Mouse (Mus musculus): ENCODE results near the gene Pde5a. TPM values are rescaled to one million over a fixed set of nuclear protein-coding genes. Genes with fewer than 3 reads are reported as not detected.

The Pde5a gene
- 9.4 and 10.1 TPM in 2 replicates for polyA plus RNA-seq (2012; ENCODE audit: insufficient read depth, low replicate concordance)

GRCm38 (mm10) chr3:122728852-122729600 lies at the start of gene Pde5a:
Gene Pde5a, plus strand, starts transcription at chr3:122728947.
- Histone ChIP-seq H3K4me3 (replicated peaks) (peak within 1 kb of the TSS; percentile 97), H3K36me3 (replicated peaks; ENCODE audit: low read length) (peaks cover 31% of the 10 kb centered on the region), H3K9me3 (no peaks in the 10 kb centered on the region), H3K27me3 (replicated peaks) (no peaks in the 10 kb centered on the region), H3K4me1 (peaks cover 48% of the 10 kb centered on the region)
- TF ChIP-seq GATA1 (IDR thresholded peaks at IDR 0.05; ENCODE audit: borderline replicate concordance, low read length) (no peak), FLI1 (IDR thresholded peaks at IDR 0.05; ENCODE audit: low read length) (no peak)

GRCm38 (mm10) chr3:122680851-122681250 lies 47.9 kb upstream of the Pde5a start:
- H3K36me3 ChIP-seq (replicated peaks; ENCODE audit: low read length) = peaks cover 42% of the 10 kb centered on the region
- peaks cover 50% of the 10 kb centered on the region for H3K4me1 ChIP-seq
- TF ChIP-seq FLI1 (IDR thresholded peaks at IDR 0.05; ENCODE audit: low read length) (no peak), GATA1 (IDR thresholded peaks at IDR 0.05; ENCODE audit: borderline replicate concordance, low read length) (no peak)
- no peaks in the 10 kb centered on the region for H3K27me3 ChIP-seq (replicated peaks)
- H3K9me3 ChIP-seq = no peaks in the 10 kb centered on the region
- H3K4me3 ChIP-seq (replicated peaks) = peak overlapping the region; percentile 48

GRCm38 (mm10) chr3:122682352-122682751 lies 46.4 kb upstream of the Pde5a start:
- H3K27me3 ChIP-seq (replicated peaks) = no peaks in the 10 kb centered on the region
- peaks cover 52% of the 10 kb centered on the region for H3K4me1 ChIP-seq
- TF ChIP-seq FLI1 (IDR thresholded peaks at IDR 0.05; ENCODE audit: low read length) = no peak
- no peak for TF ChIP-seq GATA1 (IDR thresholded peaks at IDR 0.05; ENCODE audit: borderline replicate concordance, low read length)
- H3K9me3 ChIP-seq = no peaks in the 10 kb centered on the region
- H3K4me3 ChIP-seq (replicated peaks) = no peak overlapping the region
- H3K36me3 ChIP-seq (replicated peaks; ENCODE audit: low read length) = peaks cover 40% of the 10 kb centered on the region

GRCm38 (mm10) chr3:122684832-122685231 lies 43.9 kb upstream of the Pde5a start:
- Histone ChIP-seq H3K4me3 (replicated peaks) (peak overlapping the region; percentile 6), H3K4me1 (peaks cover 53% of the 10 kb centered on the region), H3K36me3 (replicated peaks; ENCODE audit: low read length) (peaks cover 33% of the 10 kb centered on the region), H3K9me3 (no peaks in the 10 kb centered on the region), H3K27me3 (replicated peaks) (no peaks in the 10 kb centered on the region)
- TF ChIP-seq GATA1 (IDR thresholded peaks at IDR 0.05; ENCODE audit: borderline replicate concordance, low read length) (no peak), FLI1 (IDR thresholded peaks at IDR 0.05; ENCODE audit: low read length) (no peak)

GRCm38 (mm10) chr3:122693039-122693438 lies 35.7 kb upstream of the Pde5a start:
- H3K4me3 ChIP-seq (replicated peaks) = peak overlapping the region; percentile 82
- TF ChIP-seq FLI1 (IDR thresholded peaks at IDR 0.05; ENCODE audit: low read length) (no peak), GATA1 (IDR thresholded peaks at IDR 0.05; ENCODE audit: borderline replicate concordance, low read length) (peak; percentile 44; the same call in 1 of the 3 replicates)

DNA sequence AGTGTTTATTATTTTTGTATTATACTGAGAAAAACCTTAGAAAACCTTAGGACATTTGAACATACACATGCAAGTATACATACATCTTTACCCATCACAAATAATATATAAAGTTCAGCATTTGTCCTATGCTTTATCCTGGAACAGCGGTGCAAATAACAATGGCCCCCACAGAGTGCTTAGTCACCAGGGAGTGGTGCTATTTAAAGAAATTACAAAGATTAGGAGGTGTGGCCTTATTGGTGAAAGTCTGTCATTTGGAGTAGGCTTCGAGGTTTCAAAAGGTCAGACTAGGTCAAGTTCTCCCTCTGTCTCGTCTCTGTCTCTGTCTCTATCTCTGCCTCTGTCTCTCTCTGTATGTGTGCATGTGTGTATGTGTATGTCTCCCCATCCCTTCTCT lies 32.9 kb upstream of the Pde5a start:
- Histone ChIP-seq H3K9me3 (no peaks in the 10 kb centered on the region), H3K27me3 (replicated peaks) (no peaks in the 10 kb centered on the region), H3K36me3 (replicated peaks; ENCODE audit: low read length) (peaks cover 27% of the 10 kb centered on the region), H3K4me1 (peaks cover 94% of the 10 kb centered on the region), H3K4me3 (replicated peaks) (peak overlapping the region; percentile 69)
- no peak for TF ChIP-seq FLI1 (IDR thresholded peaks at IDR 0.05; ENCODE audit: low read length)
- no peak for TF ChIP-seq GATA1 (IDR thresholded peaks at IDR 0.05; ENCODE audit: borderline replicate concordance, low read length)

More at GRCm38 (mm10) chr3:122693039-122693438, 35.7 kb upstream of the Pde5a start:
- Histone ChIP-seq H3K4me1 (peaks cover 89% of the 10 kb centered on the region), H3K36me3 (replicated peaks; ENCODE audit: low read length) (peaks cover 24% of the 10 kb centered on the region), H3K9me3 (no peaks in the 10 kb centered on the region), H3K27me3 (replicated peaks) (no peaks in the 10 kb centered on the region)

DNA sequence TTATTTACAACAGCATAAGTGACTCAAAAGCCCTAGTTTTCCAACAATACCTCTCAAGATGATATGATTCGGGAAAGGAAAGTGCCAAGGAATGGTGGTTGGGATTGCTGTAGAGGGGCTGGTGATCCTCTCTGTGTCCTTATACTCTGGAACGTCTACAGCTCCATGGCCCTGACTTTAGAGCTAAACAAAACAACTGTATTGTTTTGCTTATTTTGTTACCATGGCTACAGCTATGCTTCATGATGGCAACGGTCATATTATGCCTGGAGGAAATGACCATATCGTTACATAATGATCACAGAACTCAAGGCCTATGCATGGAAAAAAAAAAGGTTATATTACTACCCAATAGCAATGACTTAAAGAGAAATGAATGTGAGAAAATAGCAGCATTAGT lies 32.1 kb upstream of the Pde5a start:
- peaks cover 91% of the 10 kb centered on the region for H3K4me1 ChIP-seq
- TF ChIP-seq GATA1 (IDR thresholded peaks at IDR 0.05; ENCODE audit: borderline replicate concordance, low read length) (no peak), FLI1 (IDR thresholded peaks at IDR 0.05; ENCODE audit: low read length) (no peak)
- H3K36me3 ChIP-seq (replicated peaks; ENCODE audit: low read length) = peaks cover 19% of the 10 kb centered on the region
- H3K27me3 ChIP-seq (replicated peaks) = no peaks in the 10 kb centered on the region
- no peaks in the 10 kb centered on the region for H3K9me3 ChIP-seq
- H3K4me3 ChIP-seq (replicated peaks) = no peak overlapping the region

GRCm38 (mm10) chr3:122704209-122704608 lies 24.5 kb upstream of the Pde5a start:
- no peaks in the 10 kb centered on the region for H3K27me3 ChIP-seq (replicated peaks)
- peaks cover 84% of the 10 kb centered on the region for H3K4me1 ChIP-seq
- no peak overlapping the region for H3K4me3 ChIP-seq (replicated peaks)
- TF ChIP-seq FLI1 (IDR thresholded peaks at IDR 0.05; ENCODE audit: low read length) = peak; percentile 60; the same call in 1 of the 2 replicates
- peak; percentile 96 for TF ChIP-seq GATA1 (IDR thresholded peaks at IDR 0.05; ENCODE audit: borderline replicate concordance, low read length)
- peaks cover 13% of the 10 kb centered on the region; the same call in 1 of the 2 replicates for H3K9me3 ChIP-seq
- peaks cover 30% of the 10 kb centered on the region for H3K36me3 ChIP-seq (replicated peaks; ENCODE audit: low read length)

DNA sequence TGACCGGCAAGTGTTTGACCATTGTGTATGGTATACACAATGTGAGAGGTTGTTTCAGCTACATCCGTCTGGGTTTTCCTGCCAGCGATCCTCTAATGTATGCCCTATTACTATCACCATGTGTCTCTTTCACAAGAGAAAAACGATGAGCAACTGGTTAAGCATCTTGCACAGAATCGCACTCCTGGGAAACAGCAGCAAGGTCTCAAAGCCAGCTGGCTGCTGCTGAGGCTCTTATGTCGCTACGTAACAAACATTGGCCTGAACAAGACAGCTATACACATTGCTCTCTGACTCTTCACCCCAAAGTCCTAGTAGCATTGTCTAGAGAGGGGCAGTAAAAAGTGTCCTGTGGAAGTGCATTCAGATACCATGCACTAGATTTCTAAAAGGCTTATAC lies 23.5 kb upstream of the Pde5a start:
- TF ChIP-seq GATA1 (IDR thresholded peaks at IDR 0.05; ENCODE audit: borderline replicate concordance, low read length) = no peak
- no peak for TF ChIP-seq FLI1 (IDR thresholded peaks at IDR 0.05; ENCODE audit: low read length)
- peaks cover 25% of the 10 kb centered on the region for H3K36me3 ChIP-seq (replicated peaks; ENCODE audit: low read length)
- peaks cover 13% of the 10 kb centered on the region; the same call in 1 of the 2 replicates for H3K9me3 ChIP-seq
- H3K4me1 ChIP-seq = peaks cover 84% of the 10 kb centered on the region
- H3K4me3 ChIP-seq (replicated peaks) = peak overlapping the region; percentile 10
- H3K27me3 ChIP-seq (replicated peaks) = no peaks in the 10 kb centered on the region

- Histone ChIP-seq H3K36me3 (replicated peaks; ENCODE audit: low read length) (peaks cover 21% of the 10 kb centered on the region), H3K9me3 (peaks cover 13% of the 10 kb centered on the region; the same call in 1 of the 2 replicates), H3K4me1 (peaks cover 80% of the 10 kb centered on the region), H3K27me3 (replicated peaks) (no peaks in the 10 kb centered on the region), H3K4me3 (replicated peaks) (no peak overlapping the region)
- TF ChIP-seq GATA1 (IDR thresholded peaks at IDR 0.05; ENCODE audit: borderline replicate concordance, low read length) (no peak), FLI1 (IDR thresholded peaks at IDR 0.05; ENCODE audit: low read length) (no peak)
Measured at GRCm38 (mm10) chr3:122708485-122708884, 20.3 kb upstream of the Pde5a start.

Measured in megakaryocyte, embryonic 14.5 days (primary cell).